Mouse (Mus musculus): ENCODE results near the gene Gm17571. TPM values are rescaled to one million over a fixed set of nuclear protein-coding genes. Genes with fewer than 3 reads are reported as not detected.
A peak's percentile ranks its signal among the peaks of the same experiment; 100 is the strongest.

Gm17571 gene
- polyA plus RNA-seq, 1 experiment from 2014 or later = not detected

GRCm38 (mm10) chr9:13442012-13442735, 4.4 kb downstream of the Gm17571 start:
- Histone ChIP-seq H3K4me1 (ENCODE audit: control insufficient read depth, insufficient read depth, low read length) (peaks cover 2% of the 10 kb centered on the region; the same call in 1 of the 2 replicates), H3K4me3 (ENCODE audit: low read depth, low read length) (no peak overlapping the region), H3K27me3 (ENCODE audit: control insufficient read depth, insufficient read depth, low read length) (no peaks in the 10 kb centered on the region), H3K36me3 (ENCODE audit: control insufficient read depth, insufficient read depth, low read length) (no peaks in the 10 kb centered on the region), H3K27ac (ENCODE audit: low read depth, low read length) (no peak overlapping the region), H3K4me2 (no peak overlapping the region), H3K9ac (ENCODE audit: low read length) (no peak overlapping the region), H3K9me3 (ENCODE audit: control insufficient read depth, low read length) (no peaks in the 10 kb centered on the region)
- ATAC-seq (ENCODE audit: low FRiP score) = no peak
- 86% methylated on average over 13 of the region's 13 CpGs for WGBS
- peak; percentile 68 for DNase-seq (ENCODE audit: low spot score, missing footprints)

DNA sequence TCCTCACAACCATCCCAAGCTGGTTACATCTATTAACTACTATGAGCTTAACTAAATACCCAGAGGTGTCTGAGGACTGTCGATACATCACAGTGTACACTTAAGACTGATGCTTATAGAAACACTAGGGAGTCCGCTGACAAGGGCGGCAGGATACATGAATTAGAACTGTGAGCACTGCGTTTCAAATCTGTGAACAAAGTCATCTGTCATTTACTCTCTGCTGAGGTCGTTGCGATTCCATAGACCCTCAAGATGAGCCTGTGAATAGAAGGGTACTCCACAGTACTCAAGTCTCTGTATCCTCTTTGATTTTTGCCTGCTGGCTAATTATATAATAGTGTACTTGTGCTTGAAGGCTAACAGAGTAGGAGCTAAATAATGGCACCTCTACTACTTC, 5.6 kb downstream of the Gm17571 start:
- no peak overlapping the region for H3K27ac ChIP-seq (ENCODE audit: low read depth, low read length)
- H3K9ac ChIP-seq (ENCODE audit: low read length) = no peak overlapping the region
- ATAC-seq (ENCODE audit: low FRiP score) (no peak), DNase-seq (ENCODE audit: low spot score, missing footprints) (peak; percentile 67)
- H3K4me2 ChIP-seq = no peak overlapping the region
- H3K27me3 ChIP-seq (ENCODE audit: control insufficient read depth, insufficient read depth, low read length) = no peaks in the 10 kb centered on the region
- no peaks in the 10 kb centered on the region for H3K36me3 ChIP-seq (ENCODE audit: control insufficient read depth, insufficient read depth, low read length)
- WGBS = 78% methylated on average over 6 of the region's 6 CpGs
- H3K4me1 ChIP-seq (ENCODE audit: control insufficient read depth, insufficient read depth, low read length) = peaks cover 2% of the 10 kb centered on the region; the same call in 1 of the 2 replicates
- no peaks in the 10 kb centered on the region; the same call in 1 of the 2 replicates for H3K9me3 ChIP-seq (ENCODE audit: control insufficient read depth, low read length)
- no peak overlapping the region for H3K4me3 ChIP-seq (ENCODE audit: low read depth, low read length)

DNA sequence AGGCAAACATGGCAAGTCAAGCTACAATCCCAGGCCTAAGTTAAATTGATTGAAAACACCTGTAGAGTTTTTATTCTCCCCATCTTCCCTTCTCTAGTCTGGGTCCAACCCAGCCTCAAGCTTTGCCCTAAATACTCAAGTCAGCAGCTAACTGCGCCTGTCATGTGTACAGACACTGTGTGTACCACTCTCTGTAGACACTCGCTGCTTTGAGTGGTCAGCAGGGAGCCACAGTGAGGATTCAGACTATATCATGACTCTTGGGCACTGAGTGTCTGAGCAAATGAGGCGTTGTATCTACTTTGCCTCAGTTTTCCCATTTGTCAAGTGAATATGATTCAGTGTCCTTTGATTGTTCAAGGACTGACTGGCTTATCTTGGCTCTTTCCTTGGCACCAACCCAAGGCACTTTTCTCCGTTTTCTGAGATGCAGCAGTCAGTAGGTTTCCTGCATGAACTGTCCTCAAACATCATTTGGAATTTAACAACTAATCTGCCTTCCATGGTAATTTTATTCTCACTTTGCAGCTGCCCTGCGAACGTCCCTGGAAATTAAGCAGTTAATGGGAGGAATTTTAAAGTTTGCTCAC, 13.0 kb downstream of the Gm17571 start:
- Histone ChIP-seq H3K9me3 (ENCODE audit: control insufficient read depth, low read length) (no peaks in the 10 kb centered on the region; the same call in 1 of the 2 replicates), H3K27ac (ENCODE audit: low read depth, low read length) (no peak overlapping the region), H3K4me1 (ENCODE audit: control insufficient read depth, insufficient read depth, low read length) (no peaks in the 10 kb centered on the region), H3K27me3 (ENCODE audit: control insufficient read depth, insufficient read depth, low read length) (no peaks in the 10 kb centered on the region), H3K36me3 (ENCODE audit: control insufficient read depth, insufficient read depth, low read length) (no peaks in the 10 kb centered on the region), H3K9ac (ENCODE audit: low read length) (no peak overlapping the region), H3K4me2 (no peak overlapping the region), H3K4me3 (ENCODE audit: low read depth, low read length) (no peak overlapping the region)
- DNase-seq (ENCODE audit: low spot score, missing footprints) (peak; percentile 64), ATAC-seq (ENCODE audit: low FRiP score) (no peak)
- 83% methylated on average over 6 of the region's 6 CpGs for WGBS

- H3K4me3 ChIP-seq (ENCODE audit: low read depth, low read length) = no peak overlapping the region
- no peak overlapping the region for H3K4me2 ChIP-seq
- no peak overlapping the region for H3K9ac ChIP-seq (ENCODE audit: low read length)
- H3K9me3 ChIP-seq (ENCODE audit: control insufficient read depth, low read length) = no peaks in the 10 kb centered on the region
- no peaks in the 10 kb centered on the region for H3K27me3 ChIP-seq (ENCODE audit: control insufficient read depth, insufficient read depth, low read length)
- ATAC-seq (ENCODE audit: low FRiP score) = no peak
- peaks cover 5% of the 10 kb centered on the region; the same call in 1 of the 2 replicates for H3K4me1 ChIP-seq (ENCODE audit: control insufficient read depth, insufficient read depth, low read length)
- H3K36me3 ChIP-seq (ENCODE audit: control insufficient read depth, insufficient read depth, low read length) = no peaks in the 10 kb centered on the region
- 95% methylated on average over 3 of the region's 3 CpGs for WGBS
- DNase-seq (ENCODE audit: low spot score, missing footprints) = no peak
- H3K27ac ChIP-seq (ENCODE audit: low read depth, low read length) = no peak overlapping the region
Observed at GRCm38 (mm10) chr9:13431646-13432045, 14.9 kb downstream of the Gm17571 start.

GRCm38 (mm10) chr9:13430744-13431143, 15.8 kb downstream of the Gm17571 start:
- peaks cover 8% of the 10 kb centered on the region; the same call in 1 of the 2 replicates for H3K4me1 ChIP-seq (ENCODE audit: control insufficient read depth, insufficient read depth, low read length)
- DNase-seq (ENCODE audit: low spot score, missing footprints) (peak; percentile 51), ATAC-seq (ENCODE audit: low FRiP score) (no peak)
- H3K4me2 ChIP-seq = no peak overlapping the region
- H3K36me3 ChIP-seq (ENCODE audit: control insufficient read depth, insufficient read depth, low read length) = no peaks in the 10 kb centered on the region
- H3K9me3 ChIP-seq (ENCODE audit: control insufficient read depth, low read length) = no peaks in the 10 kb centered on the region
- no peak overlapping the region for H3K27ac ChIP-seq (ENCODE audit: low read depth, low read length)
- no peak overlapping the region for H3K9ac ChIP-seq (ENCODE audit: low read length)
- no peaks in the 10 kb centered on the region for H3K27me3 ChIP-seq (ENCODE audit: control insufficient read depth, insufficient read depth, low read length)
- H3K4me3 ChIP-seq (ENCODE audit: low read depth, low read length) = no peak overlapping the region

DNA sequence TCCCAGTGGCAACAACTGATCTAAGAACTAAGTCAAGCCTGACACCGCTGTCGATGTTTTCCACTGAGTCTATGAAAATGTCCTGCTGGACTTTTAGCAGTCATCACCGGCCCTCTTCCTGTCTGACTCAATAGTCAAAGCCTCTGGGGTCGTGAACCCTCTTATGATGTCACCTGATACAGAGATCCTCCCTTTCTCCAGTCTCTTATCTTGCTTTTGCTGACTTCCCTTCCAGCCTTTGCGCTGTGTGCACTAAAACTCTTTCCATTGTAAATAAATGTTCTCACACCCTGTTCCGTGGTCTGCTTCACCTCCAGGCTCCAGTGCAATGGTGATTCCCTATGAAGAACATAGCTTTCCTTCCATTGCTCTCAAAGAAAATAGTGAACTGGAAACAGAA, 16.3 kb downstream of the Gm17571 start:
- Histone ChIP-seq H3K4me3 (ENCODE audit: low read depth, low read length) (no peak overlapping the region), H3K27ac (ENCODE audit: low read depth, low read length) (no peak overlapping the region), H3K9ac (ENCODE audit: low read length) (no peak overlapping the region), H3K4me1 (ENCODE audit: control insufficient read depth, insufficient read depth, low read length) (peaks cover 12% of the 10 kb centered on the region), H3K36me3 (ENCODE audit: control insufficient read depth, insufficient read depth, low read length) (no peaks in the 10 kb centered on the region), H3K9me3 (ENCODE audit: control insufficient read depth, low read length) (no peaks in the 10 kb centered on the region), H3K4me2 (no peak overlapping the region), H3K27me3 (ENCODE audit: control insufficient read depth, insufficient read depth, low read length) (no peaks in the 10 kb centered on the region)
- DNase-seq (ENCODE audit: low spot score, missing footprints) (peak; percentile 81), ATAC-seq (ENCODE audit: low FRiP score) (no peak)
- WGBS = 83% methylated on average over 6 of the region's 6 CpGs

- DNase-seq (ENCODE audit: low spot score, missing footprints) = peak; percentile 81
- Histone ChIP-seq H3K4me2 (no peak overlapping the region), H3K27ac (ENCODE audit: low read depth, low read length) (no peak overlapping the region), H3K9ac (ENCODE audit: low read length) (no peak overlapping the region), H3K36me3 (ENCODE audit: control insufficient read depth, insufficient read depth, low read length) (no peaks in the 10 kb centered on the region), H3K4me3 (ENCODE audit: low read depth, low read length) (no peak overlapping the region), H3K27me3 (ENCODE audit: control insufficient read depth, insufficient read depth, low read length) (no peaks in the 10 kb centered on the region), H3K9me3 (ENCODE audit: control insufficient read depth, low read length) (no peaks in the 10 kb centered on the region), H3K4me1 (ENCODE audit: control insufficient read depth, insufficient read depth, low read length) (peaks cover 17% of the 10 kb centered on the region)
- no peak for ATAC-seq (ENCODE audit: low FRiP score)
- WGBS = 58% methylated on average over 2 of the region's 2 CpGs
Observed at GRCm38 (mm10) chr9:13429477-13430125, 17.0 kb downstream of the Gm17571 start.

- ATAC-seq (ENCODE audit: low FRiP score) (peak; percentile 95), DNase-seq (ENCODE audit: low spot score, missing footprints) (peak; percentile 93)
- Histone ChIP-seq H3K4me3 (ENCODE audit: low read depth, low read length) (no peak overlapping the region), H3K9me3 (ENCODE audit: control insufficient read depth, low read length) (no peaks in the 10 kb centered on the region), H3K27me3 (ENCODE audit: control insufficient read depth, insufficient read depth, low read length) (no peaks in the 10 kb centered on the region), H3K27ac (ENCODE audit: low read depth, low read length) (peak overlapping the region; percentile 73), H3K4me2 (peak overlapping the region; percentile 8), H3K36me3 (ENCODE audit: control insufficient read depth, insufficient read depth, low read length) (no peaks in the 10 kb centered on the region), H3K4me1 (ENCODE audit: control insufficient read depth, insufficient read depth, low read length) (peaks cover 17% of the 10 kb centered on the region), H3K9ac (ENCODE audit: low read length) (peak overlapping the region; percentile 7; the same call in 1 of the 2 replicates)
- 8% methylated on average over 7 of the region's 7 CpGs for WGBS
Observed at GRCm38 (mm10) chr9:13425031-13425940, 21.3 kb downstream of the Gm17571 start.

All from midbrain, embryonic 11.5 days (tissue).